Mouse (Mus musculus) cerebellum, postnatal 14 days (tissue): ENCODE measurements at regions not wholly inside any gene's neighbourhood (a gene's known extent, or its start where the extent isn't known, plus 50 kb on each side); places are given as distances from the start of the nearest gene placed in this dataset.

ENCODE experiments used
- DNase-seq, 2 experiments: peaks; one replicate each; pipeline ENCODE4 v3.0.0; 2021; ENCODE audit warnings: mixed read lengths in 2 of 2

- DNase-seq, result no peak
Observed at GRCm38 (mm10) chr17:67569865-67570264, 62.7 kb downstream of the Lrrc30 start.

GRCm38 (mm10) chr17:67566216-67566615, 66.3 kb downstream of the Lrrc30 start:
- DNase-seq, result no peak

DNA sequence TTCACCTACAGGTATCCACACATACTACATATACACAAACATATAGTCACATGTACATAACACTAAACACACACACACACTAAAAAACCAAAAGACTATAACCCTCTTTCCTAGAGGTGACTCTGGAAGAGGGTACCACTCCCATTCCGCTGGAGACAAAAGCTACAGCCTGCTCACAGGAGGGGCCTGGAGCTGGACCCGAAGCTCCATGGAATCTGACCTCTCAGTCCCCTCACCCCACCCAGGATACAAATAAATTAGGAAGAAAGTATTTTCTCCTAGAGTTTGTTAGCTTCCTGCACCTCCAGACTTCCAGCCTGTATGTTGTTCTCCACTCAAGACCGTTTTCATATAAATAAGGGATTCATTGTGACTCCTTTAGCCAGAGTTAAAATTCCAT, 66.8 kb downstream of the Lrrc30 start:
- DNase-seq, result no peak

DNA sequence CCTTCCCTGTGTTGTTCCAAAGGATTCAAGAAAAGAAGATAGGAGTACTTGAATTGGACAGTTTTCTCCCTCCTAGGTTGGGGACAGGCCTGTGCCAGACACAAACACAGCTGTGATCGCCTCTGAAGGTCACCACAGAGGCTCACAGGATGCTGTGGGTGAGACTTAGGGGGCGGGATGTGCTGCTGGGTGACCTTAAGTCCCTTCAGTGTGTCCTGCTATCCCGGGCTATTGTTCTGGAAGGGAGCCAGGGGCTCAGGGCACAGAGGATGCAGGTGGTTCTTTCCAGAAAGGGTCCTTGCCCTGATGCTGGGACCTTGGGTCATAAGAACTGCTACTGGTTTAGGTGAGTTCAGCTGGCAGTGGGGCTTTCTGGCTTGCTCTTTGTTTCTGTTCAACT, 67.7 kb downstream of the Lrrc30 start:
- peak; percentile 9 for DNase-seq

DNA sequence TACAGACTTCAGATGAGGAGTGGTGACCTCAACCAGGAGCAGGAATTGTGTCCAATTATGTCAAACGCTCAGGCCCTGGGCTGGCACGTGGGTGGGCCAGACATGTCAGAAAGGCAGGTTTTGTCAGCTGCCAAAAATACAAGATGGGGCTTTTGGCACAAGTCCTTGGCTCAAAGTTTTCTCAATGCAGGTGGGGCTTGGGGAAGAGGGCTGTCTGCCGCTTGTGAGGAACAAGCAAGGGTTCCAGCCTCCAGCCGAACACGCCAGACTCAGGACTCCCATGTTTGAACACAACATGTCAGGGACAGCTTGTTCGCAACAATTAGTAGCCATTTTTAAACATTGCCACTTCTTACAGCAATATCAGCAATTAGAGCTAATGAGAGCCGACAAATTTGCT, 69.5 kb downstream of the Lrrc30 start:
- DNase-seq, result peak; percentile 73 to 78

DNA sequence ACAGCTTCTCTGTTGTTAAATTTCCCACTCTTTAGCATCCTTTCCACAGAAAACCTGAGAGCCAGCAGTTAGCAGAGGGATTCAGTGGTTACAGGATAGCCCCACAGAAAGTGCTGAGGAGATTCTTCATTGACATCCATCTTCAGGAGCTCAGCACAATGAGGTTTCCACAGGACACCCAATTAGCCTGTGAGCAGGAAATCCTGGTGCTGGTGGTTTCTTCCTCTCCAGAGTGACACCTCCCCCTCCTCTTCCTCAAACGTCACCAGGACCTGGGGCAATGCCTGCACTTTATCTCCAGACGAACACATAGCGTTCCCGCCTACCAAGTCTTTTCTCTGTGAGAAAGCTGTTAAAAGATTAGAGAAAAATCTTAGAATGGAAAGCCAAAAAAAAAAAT, 70.7 kb downstream of the Lrrc30 start:
- DNase-seq, result no peak

- DNase-seq, result no peak
Observed at GRCm38 (mm10) chr17:67557351-67557870, 75.1 kb downstream of the Lrrc30 start.

GRCm38 (mm10) chr17:67552581-67553139, 79.9 kb downstream of the Lrrc30 start:
- DNase-seq, result no peak

GRCm38 (mm10) chr17:67548966-67549700, 83.4 kb downstream of the Lrrc30 start:
- peak; percentile 19 to 55 for DNase-seq

- no peak for DNase-seq
Observed at GRCm38 (mm10) chr17:67544410-67544809, 88.1 kb downstream of the Lrrc30 start.

- no peak for DNase-seq
Observed at GRCm38 (mm10) chr17:67532331-67532730, 100.2 kb downstream of the Lrrc30 start.

DNA sequence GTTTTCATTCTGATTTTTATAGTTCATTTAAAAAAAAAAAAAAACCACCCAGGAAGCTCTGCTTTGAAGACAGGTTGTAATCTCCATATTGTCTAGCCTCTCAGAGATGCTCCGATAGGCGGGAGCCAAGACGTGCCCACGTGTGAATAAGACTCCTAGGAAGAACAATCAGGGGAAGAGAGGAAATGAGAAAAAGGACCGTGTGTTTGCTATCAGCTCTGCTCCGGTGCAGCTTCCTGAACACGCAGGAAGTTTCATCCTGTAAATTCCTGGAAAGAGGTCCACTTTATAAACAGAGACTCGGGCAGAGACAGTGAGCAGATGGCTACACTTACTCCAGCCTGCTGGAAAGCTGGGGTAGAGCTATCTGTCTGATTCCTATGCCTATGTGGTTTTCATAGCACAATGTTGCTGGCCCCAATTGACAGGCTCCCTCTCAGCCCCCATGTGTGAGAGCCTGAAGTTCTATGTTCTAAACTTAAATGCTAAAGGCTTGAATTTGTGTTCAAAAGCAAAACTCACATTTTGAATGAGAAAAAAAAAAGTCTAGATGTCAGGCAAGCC, 111.6 kb downstream of the Lrrc30 start:
- no peak for DNase-seq

- no peak for DNase-seq
Observed at GRCm38 (mm10) chr17:67515601-67516147, 116.8 kb downstream of the Lrrc30 start.

- DNase-seq, result no peak
Observed at GRCm38 (mm10) chr17:67514387-67515241, 117.9 kb downstream of the Lrrc30 start.

DNA sequence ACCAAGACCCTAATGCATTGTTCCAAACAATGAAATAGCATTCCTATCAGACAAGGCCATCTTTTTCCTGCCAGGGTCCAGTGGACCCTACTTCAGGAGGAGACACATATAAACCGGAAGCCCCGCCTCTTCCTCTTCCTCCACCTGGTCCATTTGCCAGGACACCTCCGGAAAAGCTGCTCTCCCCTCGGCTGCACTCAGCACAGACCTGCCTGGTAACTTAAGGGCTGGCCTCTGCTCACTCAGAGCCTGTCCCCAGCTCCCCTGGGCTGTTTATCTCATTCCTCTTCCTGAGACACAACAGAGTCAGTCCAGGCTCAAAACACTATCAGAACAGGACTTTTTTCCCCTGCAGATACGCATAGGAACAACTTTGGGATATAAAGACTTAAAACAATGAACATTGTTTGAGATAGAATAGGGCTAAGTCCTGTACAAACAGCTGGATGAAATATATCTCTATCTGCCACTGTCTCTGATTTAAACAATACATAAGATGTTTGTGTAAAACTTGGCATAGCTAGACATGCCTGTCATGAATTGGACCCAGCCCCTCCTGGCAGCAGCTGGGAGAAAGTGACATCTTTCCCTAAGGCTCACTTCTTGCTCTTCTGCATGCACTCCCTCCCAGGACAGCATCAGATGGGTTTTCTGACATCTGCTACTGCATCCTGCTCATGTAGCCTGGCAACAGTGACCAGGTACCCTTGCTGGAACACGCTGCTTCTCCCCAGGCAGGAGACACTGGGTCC, 119.6 kb downstream of the Lrrc30 start:
- DNase-seq, result no peak

GRCm38 (mm10) chr17:67512008-67512407, 120.5 kb downstream of the Lrrc30 start:
- DNase-seq, result no peak

- peak; percentile 50 to 59 for DNase-seq
Observed at GRCm38 (mm10) chr17:67509921-67510320, 122.6 kb downstream of the Lrrc30 start.

DNA sequence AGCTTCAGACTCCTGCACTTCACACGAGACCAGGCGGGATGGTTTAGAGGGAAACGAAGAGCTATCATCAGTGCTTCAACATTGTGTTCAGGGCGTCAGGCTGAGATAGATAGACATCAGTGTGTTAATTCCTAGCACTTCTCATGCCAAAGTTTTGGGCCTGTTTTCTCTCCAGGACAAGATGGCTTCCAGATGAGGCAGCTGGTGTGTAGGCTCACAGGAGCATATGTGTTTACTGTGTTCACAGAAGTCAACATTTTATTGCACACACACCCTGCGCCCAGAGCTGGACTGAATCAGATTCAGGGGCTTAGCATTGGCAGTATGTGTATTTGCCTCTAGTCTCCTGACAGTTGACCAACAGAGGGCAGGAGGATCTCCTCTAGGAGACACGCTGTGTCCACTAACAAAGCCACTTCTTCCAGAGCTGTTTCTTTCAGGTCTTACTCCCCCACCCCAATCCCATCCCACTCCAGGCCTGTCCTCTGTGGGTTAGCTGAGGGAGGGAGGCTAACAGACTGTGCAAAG, 123.4 kb downstream of the Lrrc30 start:
- no peak for DNase-seq

DNA sequence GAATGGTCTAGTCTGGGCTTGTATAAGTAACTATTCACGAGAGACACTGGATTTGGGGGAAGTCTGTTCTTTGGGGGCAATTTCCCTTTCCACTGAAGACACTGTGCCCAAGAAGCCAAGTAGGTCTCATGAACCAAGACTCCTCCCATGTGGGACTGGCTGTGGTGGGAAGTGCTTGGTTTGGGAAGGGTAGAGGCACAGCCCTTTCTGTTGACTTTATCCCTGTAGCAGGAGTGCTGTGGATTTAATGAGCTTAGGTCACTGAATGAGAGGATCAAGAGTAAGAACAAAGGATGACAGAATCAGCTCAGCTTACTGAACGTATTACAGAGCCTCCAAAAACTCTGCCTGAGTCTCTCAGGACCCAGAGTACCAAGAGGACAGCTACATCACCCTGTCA, 124.2 kb downstream of the Lrrc30 start:
- DNase-seq, result no peak

- DNase-seq, result no peak
Observed at GRCm38 (mm10) chr17:67506466-67506865, 126.1 kb downstream of the Lrrc30 start.

- DNase-seq, result no peak
Observed at GRCm38 (mm10) chr17:67504502-67505033, 128.0 kb downstream of the Lrrc30 start.
